Mouse (Mus musculus) induced T-regulatory cell, adult 2 months (primary cell): Measurements from ENCODE around the gene Slc25a17.
A peak's percentile ranks its signal among the peaks of the same experiment; 100 is the strongest.

Experiments
- DNase-seq: peaks from one replicate; pipeline ENCODE4 v3.0.0-alpha.2; 2012; ENCODE audit warnings: low read depth

Gene Slc25a17

GRCm38 (mm10) chr15:81301193-81302070, 59.2 kb downstream of the Slc25a17 start:
- peak; percentile 97 for DNase-seq

- no peak for DNase-seq
Measured at GRCm38 (mm10) chr15:81300520-81301069, 60.0 kb downstream of the Slc25a17 start.

- DNase-seq: peak; percentile 39
Measured at GRCm38 (mm10) chr15:81299549-81299948, 61.1 kb downstream of the Slc25a17 start.

GRCm38 (mm10) chr15:81298213-81298612, 62.4 kb downstream of the Slc25a17 start:
- no peak for DNase-seq

- DNase-seq: no peak
Measured at GRCm38 (mm10) chr15:81297543-81297942, 63.1 kb downstream of the Slc25a17 start.

GRCm38 (mm10) chr15:81294897-81295296, 65.7 kb downstream of the Slc25a17 start:
- no peak for DNase-seq

GRCm38 (mm10) chr15:81294386-81294785, 66.2 kb downstream of the Slc25a17 start:
- DNase-seq: no peak

- DNase-seq: no peak
Measured at GRCm38 (mm10) chr15:81290747-81291146, 69.9 kb downstream of the Slc25a17 start.

- peak; percentile 49 for DNase-seq
Measured at GRCm38 (mm10) chr15:81290230-81290629, 70.4 kb downstream of the Slc25a17 start.

- DNase-seq: no peak
Measured at GRCm38 (mm10) chr15:81284121-81284734, 76.4 kb downstream of the Slc25a17 start.

DNA sequence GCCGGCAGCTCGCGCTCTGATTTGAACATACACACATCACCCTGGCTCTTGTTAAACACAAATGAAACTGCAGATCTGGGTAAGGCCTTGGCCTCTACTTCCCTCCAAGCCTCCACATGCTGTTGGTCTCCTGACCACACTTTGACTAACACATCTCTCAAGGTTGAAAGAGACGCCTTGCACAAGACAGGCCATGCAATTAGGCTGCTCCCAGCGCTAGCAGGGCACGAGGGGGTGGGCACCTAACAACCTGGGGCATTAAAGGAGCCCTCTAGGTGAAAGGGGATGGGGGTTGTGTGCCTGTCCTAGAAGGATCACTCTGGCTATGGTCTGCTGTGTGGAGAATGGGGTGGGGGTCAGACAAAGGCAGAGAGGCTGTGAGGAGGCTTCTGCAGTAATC, 81.9 kb downstream of the Slc25a17 start:
- no peak for DNase-seq

DNA sequence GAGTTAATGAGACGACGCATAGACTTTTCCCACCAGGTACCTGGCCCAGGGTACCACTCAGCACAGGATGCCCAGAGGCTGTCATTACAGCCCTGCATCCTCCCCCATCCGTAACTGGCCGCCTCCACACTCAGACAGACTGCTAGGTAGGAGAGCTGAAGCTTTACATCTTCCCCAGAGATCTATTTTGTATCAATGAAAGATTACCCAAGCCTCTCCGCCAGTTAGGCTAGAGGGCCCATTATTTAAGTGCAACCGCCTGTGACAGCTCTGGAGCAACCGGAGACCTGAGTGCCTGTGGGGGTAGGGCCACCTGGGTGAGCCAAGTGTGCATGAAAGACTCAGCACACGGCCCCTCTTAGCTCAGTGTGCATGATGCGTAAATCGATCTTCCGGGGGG, 82.7 kb downstream of the Slc25a17 start:
- no peak for DNase-seq

DNA sequence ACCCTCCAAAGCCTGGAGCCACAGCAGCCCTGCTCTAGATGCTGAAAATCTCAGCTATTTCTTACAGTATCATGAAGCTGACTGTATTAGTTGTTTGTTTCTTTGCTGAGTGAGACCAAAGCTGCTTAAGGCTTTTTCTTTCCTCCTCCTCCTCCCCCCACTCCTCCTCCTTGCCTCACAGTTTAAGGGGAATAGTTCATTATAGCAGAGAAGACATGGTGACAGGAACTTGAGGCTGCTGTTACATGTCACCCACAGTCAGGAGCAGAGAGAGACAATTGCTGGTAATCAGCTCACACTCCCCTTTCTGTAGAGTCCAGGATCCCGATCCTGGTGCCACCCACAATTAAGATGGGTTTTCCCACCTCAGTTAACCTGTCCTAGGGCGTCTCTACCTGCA, 87.3 kb downstream of the Slc25a17 start:
- DNase-seq: no peak

DNA sequence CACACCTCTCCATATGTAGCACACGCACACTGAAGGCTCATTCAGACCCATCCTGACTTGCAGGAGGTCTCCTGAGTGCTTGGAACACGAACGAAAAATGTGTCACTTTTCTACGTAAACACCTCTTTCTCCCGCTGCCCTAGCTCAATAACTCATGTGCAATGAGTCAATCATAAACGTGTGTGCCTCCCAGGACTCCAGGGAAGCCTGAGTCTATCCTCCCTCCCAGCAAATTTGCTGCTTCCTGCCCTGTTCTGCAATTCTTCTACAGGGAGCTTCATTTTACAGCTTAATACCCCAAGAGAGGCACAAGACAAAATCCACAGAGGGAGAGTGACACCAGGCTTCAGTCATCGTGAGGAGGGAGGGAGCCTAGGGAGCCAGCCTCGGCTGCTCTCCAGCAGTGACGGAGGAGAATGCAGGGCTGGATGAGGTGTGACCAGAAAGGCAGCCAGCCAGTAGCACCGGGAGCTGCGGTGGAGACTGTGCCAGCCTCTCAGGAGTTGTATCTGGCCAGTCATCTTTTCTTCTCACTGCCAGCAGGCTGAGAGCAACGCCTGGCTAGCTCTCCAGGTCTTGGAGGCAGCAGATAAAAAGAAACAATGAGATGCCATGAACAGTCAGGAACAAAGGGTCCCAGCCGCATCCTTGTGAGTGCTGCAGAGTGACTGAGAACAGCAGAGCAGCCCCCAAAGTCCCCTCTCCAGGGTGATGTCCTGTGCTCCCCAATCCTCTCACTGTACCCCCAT, 88.1 kb downstream of the Slc25a17 start:
- no peak for DNase-seq
